Mouse (Mus musculus) neural tube, embryonic 13.5 days (tissue): ENCODE measurements around the gene C1s2. TPM values are rescaled to one million over a fixed set of nuclear protein-coding genes. Genes with fewer than 3 reads are reported as not detected.
A peak's percentile ranks its signal among the peaks of the same experiment; 100 is the strongest.
"Not testable (repeated sequence)": the region's sequence is repeated elsewhere in the genome, so short reads cannot be mapped to it uniquely, and the experiment has no call there.

Experiments used
- ATAC-seq: fragments of 200-750 bp; cut with Nextera tagmentation; 2 replicates; pipeline ENCODE4 v1.8.0; 2017; ENCODE audit warnings: low read depth, mild to moderate bottlenecking, moderate TSS enrichment, moderate library complexity
- H3K27ac ChIP-seq: fragments of 300-500 bp; sonication (generic); replicated peaks from 2 replicates; pipeline ENCODE4 v1.5.1; 2015; ENCODE audit warnings: moderate library complexity, mild to moderate bottlenecking, inconsistent platforms
- H3K27me3 ChIP-seq: fragments of 300-500 bp; sonication (generic); 2 replicates; pipeline ENCODE4 v1.6.1; 2015; ENCODE audit warnings: mild to moderate bottlenecking, inconsistent platforms
- H3K36me3 ChIP-seq: fragments of 300-500 bp; sonication (generic); 2 replicates; pipeline ENCODE4 v1.6.1; 2015; ENCODE audit warnings: mild to moderate bottlenecking, inconsistent platforms
- H3K4me1 ChIP-seq: fragments of 300-500 bp; sonication (generic); replicated peaks from 2 replicates; pipeline ENCODE4 v1.6.1; 2015; ENCODE audit warnings: inconsistent platforms
- H3K4me2 ChIP-seq: fragments of 300-500 bp; sonication (generic); 2 replicates; pipeline ENCODE4 v1.6.1; 2015; ENCODE audit warnings: inconsistent platforms, mild to moderate bottlenecking, moderate library complexity
- H3K4me3 ChIP-seq: fragments of 300-500 bp; sonication (generic); 2 replicates; pipeline ENCODE4 v1.5.1; 2015; ENCODE audit warnings: mild to moderate bottlenecking, inconsistent platforms
- H3K9ac ChIP-seq: fragments of 300-500 bp; sonication (generic); 2 replicates; pipeline ENCODE4 v1.6.1; 2015; ENCODE audit warnings: moderate library complexity, mild to moderate bottlenecking, inconsistent platforms
- H3K9me3 ChIP-seq: fragments of 300-500 bp; sonication (generic); 2 replicates; pipeline ENCODE4 v1.6.1; 2016; ENCODE audit warnings: inconsistent platforms
- WGBS: fragments of 180-500 bp; shearing (Covaris S2); methylation state at CpG from one replicate; pipeline ENCODE4 v1.1.7; 2015; 5-methylcytosine and 5-hydroxymethylcytosine counted together
- polyA plus RNA-seq: library from polyadenylated mRNA; unstranded; fragments of >200 nt; fragmentation: Nextera tagmentation; extraction: Ambion mirVana; gene quantifications from 2 replicates; pipeline ENCODE4 v1.2.1, GENCODE M21; 2015

C1s2 gene
- polyA plus RNA-seq, 1 experiment from 2014 or later, result not detected

DNA sequence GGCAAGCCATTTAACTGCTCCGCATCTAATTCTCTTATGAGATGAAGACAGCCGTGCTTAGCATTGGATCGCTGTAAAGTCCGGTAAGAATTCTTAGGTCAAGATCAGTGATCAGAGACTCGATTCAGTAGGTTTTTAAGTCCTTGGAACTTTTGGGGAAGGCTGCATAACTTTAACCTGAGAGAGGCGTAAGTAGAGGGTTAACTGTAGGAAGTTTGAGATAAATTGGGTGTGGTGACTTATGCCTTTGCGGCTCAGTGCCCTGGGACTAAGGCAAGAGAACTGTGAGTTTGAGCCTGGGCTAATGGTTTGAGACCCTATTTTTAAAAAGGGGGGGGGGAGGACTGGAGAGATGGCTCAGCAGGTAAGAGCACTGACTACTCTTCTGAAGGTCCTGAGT is 28.4 kb upstream of the C1s2 start:
- WGBS, result 86% methylated on average over 7 of the region's 7 CpGs
- no peak overlapping the region for H3K27ac ChIP-seq
- peak overlapping the region; percentile 65 for H3K4me2 ChIP-seq
- 0 out of 2 replicates have a peak, but pooled peaks cover 3% of the 10 kb centered on the region for H3K36me3 ChIP-seq
- no peak overlapping the region for H3K4me3 ChIP-seq
- ATAC-seq, result no peak
- no peak overlapping the region for H3K9ac ChIP-seq
- no peaks in the 10 kb centered on the region for H3K9me3 ChIP-seq
- H3K4me1 ChIP-seq, result peaks cover 17% of the 10 kb centered on the region
- no peaks in the 10 kb centered on the region for H3K27me3 ChIP-seq

DNA sequence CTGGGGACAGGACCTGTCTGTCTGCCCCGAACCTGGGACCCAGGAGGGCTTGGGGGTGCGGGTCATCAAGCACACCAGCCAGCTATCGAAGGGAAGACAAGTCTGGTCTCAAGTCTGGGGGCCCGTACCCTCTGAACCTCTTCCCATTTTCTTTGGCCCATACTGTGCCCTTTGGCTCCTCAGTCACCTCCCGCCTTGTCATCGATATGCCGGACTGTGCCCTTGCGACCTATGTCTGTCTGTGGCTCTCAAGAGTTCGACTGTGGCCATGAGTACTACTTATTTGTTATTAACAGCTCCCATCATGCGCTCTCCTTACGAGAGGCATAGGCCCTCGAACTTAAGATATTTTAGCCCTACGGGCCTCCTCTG is 27.5 kb upstream of the C1s2 start:
- whole genome bisulfite sequencing, result 17% methylated on average over 13 of the region's 13 CpGs
- H3K9me3 ChIP-seq, result no peaks in the 10 kb centered on the region
- H3K4me3 ChIP-seq, result peak overlapping the region; percentile 58

DNA sequence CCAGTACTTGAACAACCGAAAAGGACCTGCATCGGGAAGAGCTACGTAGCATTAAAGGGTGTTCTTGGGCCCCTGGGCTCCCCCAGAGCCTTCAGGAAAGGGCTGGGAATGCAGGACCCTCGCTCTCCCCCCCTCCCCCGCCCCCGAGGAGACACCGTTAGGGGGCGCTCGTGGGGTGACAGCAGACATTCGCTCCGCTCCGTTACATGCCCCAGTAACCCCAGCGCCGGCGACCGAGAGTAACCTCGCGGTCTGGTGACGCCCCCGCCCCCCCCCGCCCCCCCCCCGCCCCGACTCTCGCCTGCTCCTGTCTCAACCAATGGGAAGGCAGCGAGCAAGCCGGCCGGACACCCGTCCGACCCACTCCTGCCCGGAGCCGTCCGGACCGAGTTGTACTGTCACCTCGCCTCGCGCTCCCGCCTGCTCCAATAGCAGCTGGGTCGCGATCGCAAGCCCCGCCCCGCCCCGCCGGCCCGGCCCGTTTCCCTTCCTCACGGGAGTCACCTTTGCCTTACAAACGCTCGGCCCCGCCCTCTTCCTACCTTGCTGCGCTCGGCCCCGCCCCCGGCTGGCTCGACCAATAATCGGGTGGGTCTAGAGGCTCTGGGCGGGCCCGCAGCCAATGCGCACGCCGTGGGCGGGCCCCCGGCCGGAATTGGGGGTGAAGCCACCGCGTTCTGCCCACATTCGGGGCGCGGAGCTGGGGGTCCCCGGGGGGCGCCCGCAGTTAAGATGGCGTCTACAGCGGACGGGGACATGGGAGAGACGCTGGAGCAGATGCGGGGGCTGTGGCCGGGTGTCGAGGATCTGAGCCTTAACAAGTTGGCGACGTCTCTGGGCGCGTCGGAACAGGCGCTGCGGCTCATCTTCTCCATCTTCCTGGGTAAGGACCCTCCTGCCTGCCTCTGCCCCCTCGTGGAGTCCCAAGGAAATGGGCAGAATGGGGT is 26.9 kb upstream of the C1s2 start, which contains the start of gene Lpcat3:
Gene Lpcat3 (plus strand): TSS at position 551 of the 947 bp plus-strand sequence.
- Histone ChIP-seq H3K36me3 (0 out of 2 replicates have a peak, but pooled peaks cover 3% of the 10 kb centered on the region), H3K4me2 (peak within 1 kb of the TSS; percentile 65), H3K4me3 (peak within 1 kb of the TSS; percentile 58), H3K9me3 (no peaks in the 10 kb centered on the region), H3K9ac (peak within 1 kb of the TSS; percentile 72), H3K27me3 (no peaks in the 10 kb centered on the region), H3K4me1 (peaks cover 17% of the 10 kb centered on the region), H3K27ac (peak within 1 kb of the TSS; percentile 75)
- WGBS, result under 1% methylated on average over 72 of the region's 87 CpGs
- peak; percentile 98 for ATAC-seq

More for the DNA sequence above, 27.5 kb upstream of the C1s2 start:
- no peaks in the 10 kb centered on the region for H3K27me3 ChIP-seq
- H3K27ac ChIP-seq, result peak overlapping the region; percentile 75
- 0 out of 2 replicates have a peak, but pooled peaks cover 3% of the 10 kb centered on the region for H3K36me3 ChIP-seq
- peaks cover 17% of the 10 kb centered on the region for H3K4me1 ChIP-seq
- H3K9ac ChIP-seq, result peak overlapping the region; percentile 72
- H3K4me2 ChIP-seq, result peak overlapping the region; percentile 65
- no peak for ATAC-seq

DNA sequence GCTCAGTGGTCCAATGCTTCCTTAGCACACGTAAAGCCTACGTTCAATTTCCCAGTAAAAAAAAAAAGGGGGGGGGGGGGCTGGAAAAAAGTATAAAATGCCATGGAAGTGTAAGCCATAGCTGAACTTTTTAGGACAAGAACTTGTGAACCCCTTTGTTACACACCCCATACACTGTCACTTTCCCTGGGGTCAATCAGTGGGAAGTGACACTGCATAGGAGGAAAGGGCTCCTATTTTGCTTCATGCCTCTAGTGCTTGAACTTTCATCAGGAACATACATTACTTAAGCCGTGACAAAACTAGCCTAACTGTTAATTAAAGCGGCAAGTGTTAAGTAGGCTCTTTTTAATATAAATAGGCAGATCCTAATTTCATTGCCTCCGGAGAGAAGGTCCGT is 26.1 kb upstream of the C1s2 start:
- ATAC-seq, result no peak
- peak overlapping the region; percentile 75 for H3K27ac ChIP-seq
- peak overlapping the region; percentile 65 for H3K4me2 ChIP-seq
- H3K9me3 ChIP-seq, result no peaks in the 10 kb centered on the region
- peak overlapping the region; percentile 58 for H3K4me3 ChIP-seq
- peak overlapping the region; percentile 72 for H3K9ac ChIP-seq
- H3K4me1 ChIP-seq, result peaks cover 17% of the 10 kb centered on the region
- 0 out of 2 replicates have a peak, but pooled peaks cover 3% of the 10 kb centered on the region for H3K36me3 ChIP-seq
- WGBS, result 26% methylated on average over 6 of the region's 6 CpGs
- no peaks in the 10 kb centered on the region for H3K27me3 ChIP-seq

DNA sequence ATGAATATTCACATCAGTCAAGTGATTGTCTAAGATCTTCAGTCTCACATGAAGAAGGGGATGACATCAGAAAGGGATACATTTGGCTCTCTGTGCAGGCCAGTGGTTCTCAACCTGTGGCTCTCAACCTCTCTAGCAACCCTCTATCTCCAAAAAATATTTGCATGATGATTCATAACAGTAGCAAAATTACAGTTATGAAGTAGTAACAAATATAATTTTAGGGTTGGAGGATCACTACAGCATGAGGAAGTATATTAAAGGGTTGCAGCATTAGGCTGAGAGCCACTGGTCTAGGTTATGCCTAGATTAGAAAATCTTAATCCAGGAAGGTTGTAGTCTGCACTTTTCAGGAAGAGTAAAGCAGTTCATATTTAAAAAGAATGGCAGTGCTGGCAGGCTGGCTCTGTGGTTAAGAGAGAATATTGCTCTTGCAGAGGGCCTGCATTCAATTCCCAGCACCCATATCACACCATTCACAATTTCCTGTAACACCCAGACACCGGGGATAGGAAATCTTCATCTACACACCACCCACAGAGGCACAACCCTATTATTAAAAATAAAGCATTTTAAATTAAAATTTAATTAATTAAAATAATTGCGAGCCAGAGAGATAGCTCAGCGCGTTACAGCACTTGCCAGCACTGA is 25.4 kb upstream of the C1s2 start:
- Histone ChIP-seq H3K27me3 (no peaks in the 10 kb centered on the region), H3K4me3 (no peak overlapping the region), H3K27ac (no peak overlapping the region), H3K9ac (no peak overlapping the region), H3K4me2 (no peak overlapping the region), H3K9me3 (no peaks in the 10 kb centered on the region), H3K36me3 (0 out of 2 replicates have a peak, but pooled peaks cover 3% of the 10 kb centered on the region), H3K4me1 (peaks cover 17% of the 10 kb centered on the region)
- no peak for ATAC-seq
- 95% methylated on average over 4 of the region's 4 CpGs for WGBS

DNA sequence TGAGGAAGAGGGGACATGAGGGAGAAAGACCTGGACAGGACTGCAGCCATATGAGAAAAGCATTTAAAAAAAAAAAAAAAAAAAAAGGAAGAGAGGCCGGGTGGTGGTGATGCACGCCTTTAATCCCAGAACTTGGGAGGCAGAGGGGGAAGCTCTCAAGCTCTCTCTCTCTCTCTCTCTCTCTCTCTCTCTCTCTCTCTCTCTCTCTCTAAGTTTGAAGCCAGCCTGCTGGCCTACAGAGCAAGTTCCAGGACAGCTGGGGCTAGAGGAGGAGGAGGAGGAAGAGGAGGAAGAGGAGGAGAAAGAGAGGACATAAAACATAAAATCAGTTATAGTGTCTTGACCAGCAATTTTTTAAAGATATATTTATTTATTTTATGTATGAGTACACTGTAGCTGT is 22.2 kb upstream of the C1s2 start:
- Histone ChIP-seq H3K4me3 (no peak overlapping the region), H3K27me3 (no peaks in the 10 kb centered on the region), H3K9me3 (peaks cover 7% of the 10 kb centered on the region; the same call in 1 of the 2 replicates), H3K4me2 (no peak overlapping the region), H3K9ac (no peak overlapping the region), H3K27ac (no peak overlapping the region), H3K4me1 (peaks cover 6% of the 10 kb centered on the region; the same call in 1 of the 2 replicates), H3K36me3 (no peaks in the 10 kb centered on the region)
- no CpG with 5 or more reads among the region's 2 CpGs for WGBS
- no peak for ATAC-seq

DNA sequence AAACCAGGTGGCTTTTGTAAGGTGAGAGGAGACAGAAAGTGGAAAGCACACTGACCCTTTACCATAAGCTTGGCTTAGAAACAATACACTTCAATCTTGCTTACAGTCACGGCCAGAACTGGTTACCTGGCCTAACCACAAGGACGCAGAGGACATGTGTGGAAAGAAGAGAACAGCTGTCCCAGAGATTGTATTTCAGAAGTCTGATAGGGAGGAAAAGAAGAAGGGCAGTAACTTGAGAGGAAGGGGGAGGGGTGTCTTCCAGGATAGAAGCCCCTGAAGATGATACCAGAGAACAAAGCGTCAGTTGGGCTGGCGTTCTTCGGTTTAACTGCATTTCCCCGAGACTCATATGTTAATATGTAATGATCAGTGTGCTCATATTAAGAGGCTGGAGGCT is 20.0 kb upstream of the C1s2 start:
- Histone ChIP-seq H3K4me3 (no peak overlapping the region), H3K9ac (no peak overlapping the region), H3K4me1 (no peaks in the 10 kb centered on the region), H3K27ac (no peak overlapping the region), H3K9me3 (peaks cover 9% of the 10 kb centered on the region; the same call in 1 of the 2 replicates), H3K36me3 (no peaks in the 10 kb centered on the region), H3K4me2 (no peak overlapping the region), H3K27me3 (no peaks in the 10 kb centered on the region)
- ATAC-seq, result no peak
- 74% methylated on average over 6 of the region's 6 CpGs for WGBS

DNA sequence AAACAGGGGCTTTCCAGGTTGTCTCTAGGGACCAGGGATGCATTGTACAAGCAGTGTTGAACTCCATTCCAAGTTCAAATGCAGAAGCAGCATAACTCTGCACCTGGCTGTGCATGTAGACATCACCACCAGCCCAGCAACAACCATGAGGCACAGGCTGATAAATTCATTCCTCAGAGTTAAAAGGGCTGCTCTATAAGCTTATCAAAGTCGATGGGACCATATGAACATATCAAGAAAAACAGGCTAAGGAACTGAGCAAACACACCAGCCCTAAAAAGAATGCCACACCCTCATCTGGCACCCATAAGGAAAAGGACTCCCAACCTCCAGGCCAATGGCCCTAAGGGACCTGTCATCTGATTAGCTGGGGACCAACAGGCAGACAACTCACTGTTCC is 10.5 kb upstream of the C1s2 start:
- Histone ChIP-seq H3K36me3 (no peaks in the 10 kb centered on the region), H3K4me2 (no peak overlapping the region), H3K9me3 (no peaks in the 10 kb centered on the region), H3K9ac (no peak overlapping the region), H3K27me3 (no peaks in the 10 kb centered on the region), H3K4me1 (no peaks in the 10 kb centered on the region), H3K4me3 (no peak overlapping the region), H3K27ac (no peak overlapping the region)
- 86% methylated on average over 1 of the region's 1 CpGs for WGBS
- ATAC-seq, result no peak

DNA sequence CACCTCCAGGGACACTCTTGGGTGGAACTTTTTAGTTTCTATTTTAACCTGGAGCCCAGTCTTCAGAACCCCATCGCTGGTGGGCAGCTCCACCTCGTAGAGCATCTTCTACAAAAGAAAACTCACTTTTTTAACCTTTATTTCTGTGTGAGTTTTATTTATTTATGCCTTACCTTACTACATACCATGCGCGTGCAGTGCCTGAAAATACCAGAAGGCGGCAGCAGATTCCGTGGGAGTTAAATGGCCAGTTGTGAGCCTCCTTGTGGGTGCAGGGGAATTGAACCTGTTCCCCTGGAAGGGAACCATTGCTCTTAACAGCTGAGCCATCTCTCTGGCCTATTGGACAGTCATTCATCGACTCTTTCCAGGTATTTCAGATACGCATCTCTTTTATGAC is 5.1 kb upstream of the C1s2 start:
- H3K36me3 ChIP-seq, result no peaks in the 10 kb centered on the region
- 40% methylated on average over 8 of the region's 8 CpGs for WGBS
- H3K4me1 ChIP-seq, result no peaks in the 10 kb centered on the region
- H3K9me3 ChIP-seq, result no peaks in the 10 kb centered on the region
- H3K4me2 ChIP-seq, result no peak overlapping the region
- no peak overlapping the region for H3K27ac ChIP-seq
- H3K4me3 ChIP-seq, result no peak overlapping the region
- no peak overlapping the region for H3K9ac ChIP-seq
- no peak for ATAC-seq
- H3K27me3 ChIP-seq, result no peaks in the 10 kb centered on the region

DNA sequence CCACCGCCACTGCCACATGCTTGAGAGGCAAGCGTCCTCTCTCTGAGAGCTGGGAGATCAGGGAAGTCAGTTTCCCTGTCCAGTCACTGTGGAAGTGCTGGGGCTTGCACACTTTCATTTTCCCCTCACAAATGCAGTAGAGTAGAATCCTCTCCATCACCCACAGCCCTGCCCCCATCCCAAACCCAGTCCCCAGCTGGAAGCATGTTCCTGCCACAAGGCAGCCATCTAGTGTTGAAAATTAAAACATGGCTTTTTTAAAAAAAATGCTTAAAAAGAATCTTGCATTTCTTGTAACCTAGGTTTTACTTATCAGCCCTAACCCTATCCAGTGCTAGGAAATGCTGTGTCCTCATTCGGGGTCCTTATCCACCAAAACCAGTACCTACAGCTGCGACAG is 4.2 kb upstream of the C1s2 start:
- H3K9ac ChIP-seq, result no peak overlapping the region

DNA sequence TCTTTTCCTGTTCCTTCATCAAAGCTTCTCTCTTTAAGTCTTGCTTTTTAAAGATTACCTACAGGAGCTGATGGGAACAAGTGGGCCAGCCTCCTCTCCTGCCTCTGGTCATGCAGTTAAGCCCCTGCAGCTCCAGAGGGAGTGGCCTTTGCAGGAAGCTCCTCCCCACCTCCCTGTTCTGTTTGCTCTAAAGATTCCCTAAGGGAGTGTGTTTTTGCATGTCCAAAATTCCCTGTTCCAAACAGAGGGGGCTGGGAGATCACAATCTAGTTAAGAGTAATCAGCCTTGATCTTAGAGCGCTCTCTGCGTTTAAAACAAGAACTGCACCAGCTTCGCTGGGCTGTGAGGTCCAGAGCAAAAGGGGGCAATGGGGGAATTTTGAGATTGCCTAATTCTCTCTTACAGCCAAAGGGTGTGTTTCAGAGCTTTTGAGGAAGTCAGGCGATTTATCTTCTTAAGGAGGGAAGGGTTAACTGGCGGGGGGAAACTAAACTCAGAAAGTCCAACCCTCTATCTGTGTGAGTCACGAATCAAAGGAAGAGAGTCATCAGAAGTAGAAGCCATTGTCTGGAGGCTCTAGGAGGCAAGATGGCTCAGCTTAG is 1.1 kb upstream of the C1s2 start:
- not testable (repeated sequence) for H3K36me3 ChIP-seq, H3K27me3 ChIP-seq, H3K9me3 ChIP-seq, H3K4me2 ChIP-seq, H3K4me1 ChIP-seq, ATAC-seq, H3K27ac ChIP-seq, H3K4me3 ChIP-seq, H3K9ac ChIP-seq
- WGBS, result 46% methylated on average over 6 of the region's 6 CpGs

More for the DNA sequence above, 4.2 kb upstream of the C1s2 start:
- no peak for ATAC-seq
- Histone ChIP-seq H3K4me1 (no peaks in the 10 kb centered on the region), H3K9me3 (no peaks in the 10 kb centered on the region), H3K4me3 (no peak overlapping the region), H3K4me2 (no peak overlapping the region), H3K36me3 (no peaks in the 10 kb centered on the region), H3K27ac (no peak overlapping the region), H3K27me3 (no peaks in the 10 kb centered on the region)
- WGBS, result 86% methylated on average over 4 of the region's 4 CpGs

DNA sequence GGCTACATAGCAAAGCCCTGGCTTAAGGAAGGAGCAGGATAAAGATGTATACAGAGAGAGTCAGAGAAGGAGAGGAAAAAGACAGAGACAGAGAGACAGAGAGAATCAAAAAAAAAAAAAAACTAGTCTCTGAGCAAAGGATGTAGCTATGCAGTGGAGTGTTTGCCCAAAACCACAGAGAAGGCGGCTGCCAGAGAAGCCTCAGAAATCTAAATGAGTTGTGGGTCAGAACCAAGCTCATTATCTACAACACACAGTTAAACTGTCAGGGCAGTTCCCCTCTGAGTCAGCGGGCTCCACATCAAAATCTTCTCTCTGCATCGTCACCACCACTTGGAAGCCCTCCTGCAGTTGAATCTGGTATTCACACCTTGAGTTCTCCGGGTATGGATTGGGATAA is 5.1 kb downstream of the C1s2 start:
- Histone ChIP-seq H3K9me3 (no peaks in the 10 kb centered on the region), H3K27ac (no peak overlapping the region), H3K27me3 (no peaks in the 10 kb centered on the region), H3K4me3 (no peak overlapping the region), H3K36me3 (no peaks in the 10 kb centered on the region), H3K4me1 (no peaks in the 10 kb centered on the region), H3K9ac (no peak overlapping the region), H3K4me2 (no peak overlapping the region)
- 87% methylated on average over 4 of the region's 4 CpGs for WGBS
- no peak for ATAC-seq
